Mouse (Mus musculus) left cerebral cortex, adult 9 months (tissue): ENCODE measurements at regions not wholly inside any gene's neighbourhood (a gene's known extent, or its start where the extent isn't known, plus 50 kb on each side); places are given as distances from the start of the nearest gene placed in this dataset.
A peak's percentile ranks its signal among the peaks of the same experiment; 100 is the strongest.
"Not testable (repeated sequence)": the region's sequence is repeated elsewhere in the genome, so short reads cannot be mapped to it uniquely, and the experiment has no call there.

Experiments used
- DNase-seq, 2 experiments: peaks; one replicate each; pipeline ENCODE4 v3.0.0; 2022; ENCODE audit warnings: low spot score in 2 of 2

DNA sequence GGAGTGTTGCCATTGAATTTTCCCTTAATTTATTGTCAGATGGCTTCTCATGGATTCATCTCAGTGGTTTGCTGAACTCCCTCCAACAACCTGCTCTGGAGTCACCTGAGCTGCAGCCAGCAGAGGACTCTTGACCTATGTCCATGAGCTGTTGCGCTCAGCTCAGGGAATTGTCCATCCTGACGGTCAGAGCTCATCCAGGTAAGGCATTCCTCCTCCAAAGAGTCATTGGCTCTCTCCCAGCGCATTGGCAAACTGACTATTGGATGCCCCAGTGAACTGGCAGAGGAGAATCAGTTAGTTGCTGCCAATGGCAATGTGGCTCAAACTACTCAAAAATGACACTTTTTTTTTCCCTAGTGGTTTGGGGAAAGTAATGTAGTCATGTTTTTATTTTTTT, 345.3 kb upstream of the Fign start:
- no peak for DNase-seq

DNA sequence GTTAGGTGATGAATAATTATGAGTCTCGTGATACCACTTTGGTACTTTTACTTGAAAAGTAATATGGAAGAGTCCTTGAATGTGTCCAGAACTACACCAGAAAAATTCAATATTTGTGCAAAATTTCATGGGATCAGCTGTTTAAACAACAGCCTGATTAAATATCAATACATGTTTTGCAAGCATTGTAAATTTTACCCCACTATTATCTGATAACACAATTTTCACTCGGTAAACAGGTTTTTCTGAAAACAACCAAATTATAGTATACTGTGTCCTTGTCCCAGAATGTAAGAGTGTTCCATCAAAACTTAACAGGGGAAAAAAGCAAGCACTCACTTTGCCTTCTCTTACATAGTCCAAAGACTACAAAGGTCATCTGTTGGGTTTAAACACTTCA, 343.1 kb upstream of the Fign start:
- no peak for DNase-seq

DNA sequence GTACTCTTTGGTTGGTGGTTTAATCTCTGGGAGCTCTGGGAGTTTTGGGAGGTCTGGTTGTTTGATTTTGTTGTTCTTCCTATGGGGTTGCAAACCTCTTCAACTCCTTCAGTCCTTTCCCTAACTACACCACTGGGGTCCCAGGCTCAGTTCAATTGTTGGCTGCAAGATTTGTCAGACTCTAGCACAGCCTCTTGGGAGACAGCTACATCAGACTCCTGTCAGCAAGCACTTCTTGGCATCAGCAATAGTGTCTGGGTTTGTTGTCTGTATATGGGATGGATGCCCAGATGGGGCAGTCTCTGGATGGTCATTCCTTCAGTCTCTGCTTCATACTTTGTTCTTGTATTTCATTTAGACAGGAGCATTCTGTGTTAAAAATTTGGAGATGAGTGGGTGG, 319.3 kb upstream of the Fign start:
- DNase-seq, result not testable (repeated sequence)

DNA sequence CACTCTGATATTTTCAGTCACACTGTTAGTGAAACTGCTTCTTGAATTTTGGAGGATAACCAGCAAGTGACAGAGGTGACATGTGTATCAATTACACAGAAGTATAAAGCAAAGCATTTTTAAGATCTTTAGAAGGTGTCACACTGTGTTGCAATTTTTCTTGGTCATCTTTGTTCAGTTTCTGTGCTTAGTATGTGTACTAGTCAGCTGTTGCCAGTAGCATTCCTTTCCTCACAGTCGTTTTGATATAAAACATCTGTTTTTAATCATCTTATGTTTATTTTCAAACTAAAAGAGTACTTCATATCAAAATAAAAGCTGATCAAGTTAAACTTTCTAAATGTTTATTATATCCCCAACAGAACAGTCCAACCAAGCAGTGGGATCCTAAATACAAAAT, 316.0 kb upstream of the Fign start:
- no peak for DNase-seq

DNA sequence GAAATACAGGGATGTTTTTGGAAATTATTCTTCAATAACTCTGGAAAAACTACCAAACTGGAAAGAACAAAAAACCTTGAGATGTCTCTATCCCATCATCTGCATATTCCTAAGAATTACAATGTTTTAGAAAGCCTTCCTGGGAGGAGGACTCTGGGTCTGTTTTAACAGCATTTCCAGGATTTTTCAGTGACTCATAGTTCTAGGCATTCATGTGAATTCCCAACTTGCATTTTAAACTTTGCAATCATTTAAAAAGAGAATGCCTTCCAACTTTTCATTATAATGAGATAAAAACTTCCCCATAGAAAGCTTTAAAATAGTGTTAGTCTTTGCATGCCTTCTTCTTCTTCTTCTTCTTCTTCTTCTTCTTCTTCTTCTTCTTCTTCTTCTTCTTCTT, 315.4 kb upstream of the Fign start:
- no peak for DNase-seq

DNA sequence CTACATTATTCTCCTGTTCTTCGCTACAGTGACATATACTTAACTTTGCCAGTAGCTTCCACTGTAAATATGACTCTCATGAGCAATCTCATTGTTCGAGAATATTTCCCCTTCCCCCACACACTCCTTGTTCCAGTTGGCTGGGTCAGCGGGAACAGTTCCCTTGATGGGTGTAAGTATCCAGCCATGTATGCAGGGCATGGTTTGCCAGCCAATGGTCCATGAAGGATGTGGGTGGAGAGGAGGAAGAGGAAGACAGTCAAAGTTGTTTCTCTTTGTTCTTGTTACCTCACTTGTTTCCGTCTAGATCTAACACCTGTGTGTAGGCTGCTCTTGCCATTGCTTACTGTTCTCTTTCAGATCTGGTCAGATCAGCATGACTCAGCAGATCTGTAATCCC, 298.1 kb upstream of the Fign start:
- no peak for DNase-seq

DNA sequence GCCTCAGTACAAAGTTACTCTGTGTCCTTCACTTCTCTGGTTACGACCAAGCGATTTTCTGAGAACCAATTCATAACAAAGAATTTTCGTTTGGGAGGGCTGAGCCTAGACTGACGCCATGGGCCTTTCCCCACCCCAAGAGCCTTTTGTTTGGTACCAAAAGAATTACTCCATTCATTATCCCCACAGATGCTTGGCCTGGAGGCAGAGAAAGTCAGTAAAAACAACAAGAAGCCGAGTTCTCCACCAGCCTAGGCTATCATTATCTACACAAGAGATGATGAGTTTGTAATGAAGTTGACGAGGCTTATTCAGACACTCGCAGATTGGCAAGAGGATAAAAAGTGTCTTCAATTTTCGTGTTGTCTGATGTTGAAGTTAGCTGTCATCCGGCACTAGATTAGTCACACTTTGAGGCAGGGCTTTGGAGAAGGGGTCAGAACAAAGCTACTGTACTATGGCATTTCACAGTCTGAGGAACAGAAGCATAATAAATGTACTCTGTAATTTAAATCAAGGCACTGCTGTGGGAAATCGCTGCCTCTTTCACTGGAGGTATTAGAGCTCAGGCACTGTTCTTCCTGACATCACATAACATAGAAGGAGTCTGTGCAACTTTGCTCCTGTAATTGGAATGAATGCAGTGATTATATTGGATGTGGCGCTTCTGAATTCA, 296.9 kb upstream of the Fign start:
- DNase-seq, result peak; percentile 10 to 23

DNA sequence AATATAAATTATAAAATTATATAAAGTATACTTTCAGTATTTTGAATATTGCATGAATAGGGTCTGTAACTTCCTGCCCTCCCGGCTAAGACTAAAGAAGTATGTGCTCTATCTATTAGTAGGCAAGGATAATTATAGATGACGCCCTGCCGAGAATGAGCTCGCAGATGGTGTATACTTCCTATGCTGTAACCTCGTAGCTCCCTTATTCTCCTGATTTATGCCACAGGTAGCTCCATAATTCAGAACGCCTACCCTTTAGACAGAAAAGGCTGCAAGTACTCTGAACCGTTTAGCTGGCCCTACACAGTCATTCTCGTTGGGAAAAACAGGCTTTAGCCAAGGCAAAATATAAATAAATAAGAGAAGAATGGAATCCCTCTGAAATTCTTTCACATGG, 296.4 kb upstream of the Fign start:
- DNase-seq, result no peak

DNA sequence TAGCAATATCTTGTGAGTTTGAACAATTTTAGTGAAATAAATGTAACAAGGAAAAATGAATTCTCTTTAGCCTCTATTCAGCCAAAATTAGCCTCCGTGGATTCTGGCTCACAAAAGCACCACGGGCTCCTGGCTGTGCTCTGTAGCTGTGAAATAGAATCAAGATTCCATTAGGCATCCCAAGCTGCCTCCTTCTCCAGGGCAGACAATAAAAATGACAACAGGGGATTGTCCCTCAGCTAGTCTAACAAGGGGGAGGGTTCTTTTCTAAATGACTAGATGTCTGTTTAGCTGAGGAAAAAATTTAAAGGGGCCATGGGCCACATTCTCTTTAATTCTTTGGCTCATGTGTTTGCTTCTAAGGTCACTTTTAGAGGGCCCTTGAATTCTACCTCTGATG, 272.0 kb upstream of the Fign start:
- no peak for DNase-seq

DNA sequence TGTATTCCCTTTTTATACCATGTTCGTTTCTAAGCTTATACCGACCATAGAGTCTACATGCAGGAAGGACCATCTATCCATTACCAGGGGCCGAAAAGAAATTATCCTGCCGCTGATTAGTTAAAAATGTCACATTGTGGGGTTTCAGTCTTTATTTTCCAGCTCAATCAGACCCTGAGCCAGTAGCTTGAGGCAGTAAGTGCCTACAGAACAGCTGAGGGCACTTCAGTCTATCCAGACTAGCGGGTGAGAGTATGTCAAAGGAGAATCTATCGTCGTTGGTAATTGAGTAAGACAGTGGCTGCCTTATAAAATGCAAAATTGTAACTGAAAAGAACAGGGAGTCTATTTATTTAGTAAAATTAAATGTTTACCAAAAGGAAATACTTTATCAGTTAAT, 269.4 kb upstream of the Fign start:
- DNase-seq, result no peak

DNA sequence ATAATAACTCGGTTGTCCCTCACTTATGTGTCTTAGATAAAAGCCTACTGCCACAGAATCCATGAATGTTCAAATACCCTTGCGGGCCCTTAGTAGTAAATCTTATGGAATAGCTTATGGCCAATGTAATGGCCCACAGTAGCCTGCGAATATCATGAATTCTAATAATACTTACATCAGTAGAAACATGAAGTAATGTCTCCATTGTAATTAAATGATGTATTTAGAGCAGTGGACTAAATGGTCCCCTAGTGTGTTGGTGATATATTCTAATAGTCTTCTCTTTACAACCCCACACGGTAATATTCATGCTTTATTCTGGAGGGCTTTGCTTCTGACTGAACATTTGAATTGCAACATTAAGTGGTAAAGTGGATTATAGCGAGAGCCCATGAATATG, 268.7 kb upstream of the Fign start:
- no peak for DNase-seq

DNA sequence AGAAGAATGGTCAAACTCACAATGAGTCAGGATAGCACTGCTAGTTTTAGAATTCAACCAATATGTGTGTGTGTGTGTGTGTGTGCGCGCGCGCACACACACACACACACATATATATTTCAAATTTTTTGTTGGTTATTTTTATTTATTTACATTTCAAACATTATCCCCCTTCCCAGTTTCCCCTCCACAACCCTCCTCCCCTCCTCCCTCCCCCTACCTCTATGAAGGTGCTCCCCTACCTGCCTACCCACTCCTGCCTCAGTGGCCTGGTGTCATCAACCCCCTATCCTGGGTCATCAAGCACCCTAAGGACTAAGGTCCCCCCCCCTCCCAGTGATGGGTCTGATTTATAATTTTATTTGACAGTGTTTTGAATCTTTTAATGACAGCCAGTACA, 258.4 kb upstream of the Fign start:
- no peak for DNase-seq

DNA sequence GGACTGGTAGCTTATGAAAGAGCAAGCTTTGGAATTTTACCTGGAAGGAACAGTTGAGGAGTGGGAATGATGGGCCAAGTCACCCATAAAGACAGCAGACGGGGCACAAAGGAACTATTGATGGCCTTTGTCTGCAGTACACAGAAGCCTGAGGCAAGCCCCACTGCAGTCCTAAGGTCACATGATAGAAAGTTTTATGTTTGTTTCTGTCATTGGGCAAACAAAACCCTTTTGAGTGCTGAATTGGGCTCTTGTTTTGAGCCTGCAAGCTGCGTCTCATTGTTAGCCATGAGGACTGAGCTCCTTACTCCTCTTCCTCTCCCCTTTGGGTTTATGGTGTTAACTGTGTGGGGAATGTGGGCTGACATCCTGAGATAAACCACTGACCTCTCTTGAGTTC, 227.7 kb upstream of the Fign start:
- peak; percentile 7 to 35 for DNase-seq
